Mouse (Mus musculus) limb, embryonic 15.5 days (tissue): ENCODE data around the gene Gm40193. TPM values are rescaled to one million over a fixed set of nuclear protein-coding genes. Genes with fewer than 3 reads are reported as not detected.

Experiments
- ATAC-seq: fragments of 200-750 bp; cut with Nextera tagmentation; 2 replicates; pipeline ENCODE4 v1.8.0; 2017; ENCODE audit warnings: low read depth, moderate TSS enrichment; ENCODE audit not compliant: insufficient number of reproducible peaks, low FRiP score, low TSS enrichment
- H3K27ac ChIP-seq: fragments of 300-500 bp; sonication (generic); 2 replicates; pipeline ENCODE4 v1.5.1; 2015; ENCODE audit warnings: moderate library complexity, mild to moderate bottlenecking, inconsistent platforms
- H3K27me3 ChIP-seq: fragments of 300-500 bp; sonication (generic); 2 replicates; pipeline ENCODE4 v1.6.1; 2015; ENCODE audit warnings: inconsistent platforms
- H3K36me3 ChIP-seq: fragments of 300-500 bp; sonication (generic); 2 replicates; pipeline ENCODE4 v1.6.1; 2015; ENCODE audit warnings: inconsistent platforms
- H3K4me1 ChIP-seq: fragments of 300-500 bp; sonication (generic); 2 replicates; pipeline ENCODE4 v1.6.1; 2015; ENCODE audit warnings: inconsistent platforms
- H3K4me2 ChIP-seq: fragments of 300-500 bp; sonication (generic); 2 replicates; pipeline ENCODE4 v1.6.1; 2015; ENCODE audit warnings: mild to moderate bottlenecking, inconsistent platforms
- H3K4me3 ChIP-seq: fragments of 300-500 bp; sonication (generic); 2 replicates; pipeline ENCODE4 v1.5.1; 2015; ENCODE audit warnings: mild to moderate bottlenecking, inconsistent platforms
- H3K9ac ChIP-seq: fragments of 300-500 bp; sonication (generic); 2 replicates; pipeline ENCODE4 v1.6.1; 2015; ENCODE audit warnings: inconsistent platforms
- H3K9me3 ChIP-seq: fragments of 300-500 bp; sonication (generic); 2 replicates; pipeline ENCODE4 v1.6.1; 2016; ENCODE audit warnings: inconsistent platforms
- WGBS: fragments of 180-500 bp; shearing (Covaris S2); methylation state at CpG from one replicate; pipeline ENCODE4 v1.1.7; 2015; 5-methylcytosine and 5-hydroxymethylcytosine counted together
- polyA plus RNA-seq: library from polyadenylated mRNA; unstranded; fragments of >200 nt; fragmentation: Nextera tagmentation; extraction: Ambion mirVana; gene quantifications from 2 replicates; pipeline ENCODE4 v1.2.1, GENCODE M21; 2015

Gene Gm40193
- polyA plus RNA-seq, 1 experiment from 2014 or later, result not detected

DNA sequence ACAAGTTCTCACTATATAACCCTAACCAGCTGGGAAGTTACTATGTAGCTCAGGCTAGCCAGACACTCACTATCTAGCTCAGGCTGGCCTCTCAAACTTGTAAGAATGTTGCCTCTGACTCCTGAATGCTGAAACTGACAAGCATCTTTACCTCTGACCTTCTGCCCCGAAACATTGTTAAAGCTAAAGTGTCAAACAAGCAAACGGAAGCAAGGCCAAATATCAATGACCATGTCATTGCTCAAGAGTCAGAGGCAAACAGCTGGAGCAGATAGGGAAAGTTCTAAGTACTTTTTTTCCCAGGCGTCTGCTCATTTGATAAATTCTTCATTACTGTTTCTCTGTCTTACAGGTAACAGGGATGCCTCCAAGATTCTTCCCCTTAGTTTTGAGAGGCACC, 30.7 kb downstream of the Gm40193 start:
- WGBS, result 67% methylated on average over 3 of the region's 3 CpGs
- no peak for ATAC-seq
- Histone ChIP-seq H3K9ac (no peak overlapping the region), H3K4me3 (no peak overlapping the region), H3K4me1 (no peaks in the 10 kb centered on the region), H3K27me3 (no peaks in the 10 kb centered on the region), H3K36me3 (no peaks in the 10 kb centered on the region), H3K9me3 (no peaks in the 10 kb centered on the region), H3K27ac (no peak overlapping the region), H3K4me2 (no peak overlapping the region)

DNA sequence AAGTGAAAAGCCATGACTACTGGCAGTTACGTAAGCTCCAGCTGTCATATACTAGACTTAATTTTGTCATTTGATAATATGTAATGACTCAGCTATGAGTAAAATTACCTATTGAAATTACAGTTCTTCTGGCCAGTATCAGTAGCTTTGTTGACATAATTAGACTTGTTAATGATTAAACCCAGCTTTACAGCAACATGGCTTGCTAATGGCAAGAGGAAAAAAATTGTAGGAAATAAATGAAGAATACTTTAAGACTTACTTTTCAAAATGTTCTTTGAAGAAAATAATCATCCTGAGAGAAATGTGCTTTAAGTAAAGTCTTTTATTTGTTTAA, 32.3 kb downstream of the Gm40193 start:
- no peak overlapping the region for H3K4me3 ChIP-seq
- H3K27ac ChIP-seq, result no peak overlapping the region
- no peaks in the 10 kb centered on the region for H3K36me3 ChIP-seq
- ATAC-seq, result no peak
- no peak overlapping the region for H3K9ac ChIP-seq
- no peaks in the 10 kb centered on the region for H3K4me1 ChIP-seq
- 89% methylated on average over 1 of the region's 1 CpGs for WGBS
- H3K4me2 ChIP-seq, result no peak overlapping the region
- no peaks in the 10 kb centered on the region for H3K9me3 ChIP-seq
- H3K27me3 ChIP-seq, result no peaks in the 10 kb centered on the region

DNA sequence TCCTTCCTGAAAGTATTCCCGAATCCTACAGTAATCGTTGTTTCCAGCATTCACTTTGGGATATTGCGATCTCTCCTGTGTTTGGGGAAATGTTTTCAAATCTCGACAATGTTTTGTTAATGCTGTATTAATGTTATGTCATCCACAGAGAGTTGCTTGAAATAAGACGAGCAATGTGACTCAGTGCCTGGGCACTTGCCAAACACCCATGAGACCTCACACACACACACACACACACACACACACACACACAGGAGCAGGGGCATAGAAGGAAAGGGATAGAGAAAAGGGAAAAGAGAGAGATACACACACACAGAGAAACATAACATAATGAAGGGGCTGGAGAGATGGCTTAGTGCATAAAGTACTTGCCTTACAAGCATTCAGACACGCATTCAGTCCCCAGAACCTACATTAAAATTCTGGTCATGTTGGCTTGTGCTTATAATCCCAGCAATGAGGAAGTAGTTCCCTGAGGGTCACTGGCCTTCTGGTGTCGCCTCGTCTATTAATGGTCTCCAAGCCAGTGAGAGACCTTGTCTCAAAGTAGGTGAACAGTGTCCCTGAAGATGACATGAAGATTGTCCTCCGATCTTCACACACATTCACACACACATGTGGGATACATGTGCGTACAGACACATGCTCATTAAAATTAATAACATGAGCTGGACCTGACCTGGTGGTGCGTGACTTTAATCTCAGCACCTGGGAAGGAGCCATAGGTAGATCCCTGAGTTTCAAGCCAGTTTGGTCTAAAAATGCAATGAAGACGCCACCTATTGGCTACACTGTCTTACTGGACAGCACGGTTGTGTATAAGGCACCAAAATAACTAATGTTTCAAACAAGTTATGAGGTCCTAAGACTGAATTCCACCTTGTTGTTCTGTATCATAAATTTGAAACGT, 32.9 kb downstream of the Gm40193 start:
- no peak for ATAC-seq
- Histone ChIP-seq H3K27ac (no peak overlapping the region), H3K9me3 (no peaks in the 10 kb centered on the region), H3K4me2 (no peak overlapping the region), H3K4me1 (no peaks in the 10 kb centered on the region), H3K4me3 (no peak overlapping the region), H3K36me3 (no peaks in the 10 kb centered on the region), H3K9ac (no peak overlapping the region), H3K27me3 (no peaks in the 10 kb centered on the region)
- 67% methylated on average over 14 of the region's 14 CpGs for WGBS

DNA sequence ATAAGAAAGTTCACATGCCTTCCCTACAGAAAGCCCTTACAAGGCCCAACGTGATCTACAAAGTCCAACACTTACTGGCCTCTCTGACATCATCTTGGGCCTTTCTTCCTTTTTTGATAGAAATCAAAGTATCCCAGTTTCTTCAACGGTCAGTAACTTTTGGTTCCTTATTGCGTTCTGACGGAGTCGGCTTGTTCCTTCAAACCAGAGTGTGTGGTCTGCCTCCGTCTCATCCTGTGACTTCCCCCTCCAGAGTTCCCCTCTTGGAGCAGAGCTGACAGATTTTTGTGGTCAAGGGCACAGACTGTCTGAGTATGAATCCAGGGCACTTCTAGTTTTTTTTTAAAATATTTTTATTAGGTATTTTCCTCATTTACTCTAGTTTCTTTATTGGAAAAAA, 43.1 kb downstream of the Gm40193 start:
- no peak overlapping the region for H3K27ac ChIP-seq
- no peaks in the 10 kb centered on the region for H3K27me3 ChIP-seq
- WGBS, result 83% methylated on average over 6 of the region's 6 CpGs
- no peak for ATAC-seq
- H3K4me3 ChIP-seq, result no peak overlapping the region
- no peaks in the 10 kb centered on the region for H3K36me3 ChIP-seq
- H3K9me3 ChIP-seq, result no peaks in the 10 kb centered on the region
- no peaks in the 10 kb centered on the region for H3K4me1 ChIP-seq
- H3K4me2 ChIP-seq, result no peak overlapping the region
- no peak overlapping the region for H3K9ac ChIP-seq

- ATAC-seq, result no peak
- Histone ChIP-seq H3K27ac (no peak overlapping the region), H3K4me3 (no peak overlapping the region), H3K9ac (no peak overlapping the region), H3K4me1 (no peaks in the 10 kb centered on the region), H3K36me3 (no peaks in the 10 kb centered on the region), H3K4me2 (no peak overlapping the region), H3K27me3 (no peaks in the 10 kb centered on the region), H3K9me3 (no peaks in the 10 kb centered on the region)
- WGBS, result 87% methylated on average over 3 of the region's 3 CpGs
Observed at GRCm38 (mm10) chr11:70489138-70489537, 43.6 kb downstream of the Gm40193 start.

DNA sequence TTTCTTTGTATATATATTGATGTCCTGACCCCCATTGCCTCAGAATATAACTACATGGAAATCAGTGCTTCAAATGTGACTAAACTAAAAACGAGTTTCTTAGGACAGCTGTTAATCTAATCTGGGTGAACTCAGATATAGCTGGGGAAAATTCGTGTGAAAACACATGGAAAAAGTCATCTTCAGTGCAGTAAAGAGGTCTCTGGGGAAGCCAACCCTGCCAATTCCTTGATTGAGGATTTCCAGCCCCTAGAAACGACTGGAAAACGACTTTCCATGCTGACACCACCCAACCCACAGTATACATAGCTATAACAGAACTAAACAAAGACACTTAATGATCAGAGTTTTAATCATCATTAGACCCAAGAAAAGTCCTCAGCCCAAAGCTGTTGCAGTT, 44.9 kb downstream of the Gm40193 start:
- H3K27me3 ChIP-seq, result no peaks in the 10 kb centered on the region

GRCm38 (mm10) chr11:70485498-70485897, 47.2 kb downstream of the Gm40193 start:
- Histone ChIP-seq H3K4me1 (no peaks in the 10 kb centered on the region), H3K36me3 (no peaks in the 10 kb centered on the region), H3K9ac (no peak overlapping the region), H3K27ac (no peak overlapping the region), H3K27me3 (no peaks in the 10 kb centered on the region), H3K9me3 (no peaks in the 10 kb centered on the region), H3K4me2 (no peak overlapping the region), H3K4me3 (no peak overlapping the region)
- no peak for ATAC-seq
- WGBS, result 51% methylated on average over 2 of the region's 2 CpGs

More for the DNA sequence above, 44.9 kb downstream of the Gm40193 start:
- Histone ChIP-seq H3K36me3 (no peaks in the 10 kb centered on the region), H3K4me1 (no peaks in the 10 kb centered on the region), H3K9me3 (no peaks in the 10 kb centered on the region), H3K4me3 (no peak overlapping the region), H3K9ac (no peak overlapping the region), H3K4me2 (no peak overlapping the region), H3K27ac (no peak overlapping the region)
- ATAC-seq, result no peak
- 30% methylated on average over 4 of the region's 4 CpGs for WGBS

Other genes with a start within 250 kb of the Gm40193 start
- 0.50 and 0.61 TPM in 2 replicates for gene Alox12e, start 210.3 kb downstream of the Gm40193 start, polyA plus RNA-seq
- 0.23 and 0.62 TPM in 2 replicates for gene Alox15, start 180.9 kb downstream of the Gm40193 start, polyA plus RNA-seq
- 31.7 and 33.7 TPM in 2 replicates for gene Pelp1, start 122.9 kb downstream of the Gm40193 start, polyA plus RNA-seq
- 19.6 and 22.2 TPM in 2 replicates for gene Arrb2, start 100.3 kb downstream of the Gm40193 start, polyA plus RNA-seq
- 37.6 and 40.2 TPM in 2 replicates for gene Med11, start 81.0 kb downstream of the Gm40193 start, polyA plus RNA-seq
- 0.51 and 0.76 TPM in 2 replicates for gene Zmynd15, start 73.5 kb downstream of the Gm40193 start, polyA plus RNA-seq
- 5.3 and 6.8 TPM in 2 replicates for gene Cxcl16, start 73.0 kb downstream of the Gm40193 start, polyA plus RNA-seq
- 0.37 and 0.45 TPM in 2 replicates for gene Tm4sf5, start 27.7 kb downstream of the Gm40193 start, polyA plus RNA-seq
- 0.23 and 0.27 TPM in 2 replicates for gene Vmo1, start 18.3 kb downstream of the Gm40193 start, polyA plus RNA-seq
- gene Gltpd2, start 13.7 kb downstream of the Gm40193 start, polyA plus RNA-seq, result 0.26 and 0.65 TPM in 2 replicates
- gene Psmb6, start 7.6 kb downstream of the Gm40193 start, polyA plus RNA-seq, result 660 and 698 TPM in 2 replicates
- gene Pld2, start 7.1 kb upstream of the Gm40193 start, polyA plus RNA-seq, result 10.4 and 11.9 TPM in 2 replicates
- 14.1 TPM in 2 replicates for gene Mink1, start 29.9 kb upstream of the Gm40193 start, polyA plus RNA-seq
- not detected in 2 replicates for gene 4930544D05Rik, start 82.9 kb upstream of the Gm40193 start, polyA plus RNA-seq
- gene Chrne, start 86.3 kb upstream of the Gm40193 start, polyA plus RNA-seq, result 0.41 TPM in 1 of 2 replicates, not detected in the other
- gene Gp1ba, start 106.2 kb upstream of the Gm40193 start, polyA plus RNA-seq, result 0.26 and 0.29 TPM in 2 replicates
- 124 TPM in 2 replicates for gene Rnf167, start 114.3 kb upstream of the Gm40193 start, polyA plus RNA-seq
- 165 and 188 TPM in 2 replicates for gene Slc25a11, start 114.5 kb upstream of the Gm40193 start, polyA plus RNA-seq
- 1,605 and 1,679 TPM in 2 replicates for gene Pfn1, start 121.7 kb upstream of the Gm40193 start, polyA plus RNA-seq
- gene Eno3, start 124.3 kb upstream of the Gm40193 start, polyA plus RNA-seq, result 71.5 and 252 TPM in 2 replicates
- 149 and 172 TPM in 2 replicates for gene Spag7, start 136.5 kb upstream of the Gm40193 start, polyA plus RNA-seq
- 12.9 and 14.8 TPM in 2 replicates for gene Camta2, start 155.2 kb upstream of the Gm40193 start, polyA plus RNA-seq
- 0.91 and 2.1 TPM in 2 replicates for gene Inca1, start 167.2 kb upstream of the Gm40193 start, polyA plus RNA-seq
- gene Kif1c, start 167.6 kb upstream of the Gm40193 start, polyA plus RNA-seq, result 4.3 and 5.3 TPM in 2 replicates
- gene Zfp3, start 231.3 kb upstream of the Gm40193 start, polyA plus RNA-seq, result 7.3 and 7.9 TPM in 2 replicates